Mouse (Mus musculus) testis, adult 2 months (tissue): ENCODE results near the gene Socs2. TPM values are rescaled to one million over a fixed set of nuclear protein-coding genes. Genes with fewer than 3 reads are reported as not detected.

ENCODE experiments used
- H3K27ac ChIP-seq: fragments of 200-500 bp; 2 replicates; pipeline ENCODE4 v1.5.1; 2012; ENCODE audit warnings: low read depth, low read length; ENCODE audit not compliant: control insufficient read depth, insufficient read depth
- H3K27me3 ChIP-seq: fragments of 200-500 bp; 2 replicates; pipeline ENCODE4 v1.6.1; 2012; ENCODE audit warnings: mild to moderate bottlenecking, low read length, moderate library complexity; ENCODE audit not compliant: control insufficient read depth, insufficient read depth
- H3K36me3 ChIP-seq: fragments of 200-500 bp; 2 replicates; pipeline ENCODE4 v1.6.1; 2012; ENCODE audit warnings: mild to moderate bottlenecking, low read length; ENCODE audit not compliant: control insufficient read depth, insufficient read depth
- H3K4me1 ChIP-seq: fragments of 200-500 bp; 2 replicates; pipeline ENCODE4 v1.6.1; 2012; ENCODE audit warnings: low read length; ENCODE audit not compliant: control insufficient read depth, insufficient read depth
- H3K4me3 ChIP-seq: fragments of 200-500 bp; 2 replicates; pipeline ENCODE4 v1.5.1; 2012; ENCODE audit warnings: low read depth, mild to moderate bottlenecking, low read length, moderate library complexity, mixed read lengths; ENCODE audit not compliant: control insufficient read depth
- CTCF ChIP-seq: fragments of 200-500 bp; IDR thresholded peaks from 2 replicates; pipeline ENCODE4 v1.5.1; 2012; ENCODE audit warnings: low read depth, mild to moderate bottlenecking, inconsistent platforms, low read length, moderate library complexity; ENCODE audit not compliant: control insufficient read depth, insufficient read depth, insufficient replicate concordance
- POLR2A ChIP-seq: fragments of 200-500 bp; IDR thresholded peaks from 2 replicates; pipeline ENCODE4 v1.6.1; 2012; ENCODE audit warnings: low read depth, mild to moderate bottlenecking, inconsistent platforms, low read length, moderate library complexity; ENCODE audit not compliant: control insufficient read depth
- polyA plus RNA-seq: library from polyadenylated mRNA; depleted of rRNA; stranded (reverse); fragments of >200 nt; gene quantifications from 2 replicates; pipeline ENCODE4 v1.2.3, GENCODE M21; 2012; rRNA removed

The Socs2 gene
- polyA plus RNA-seq: 3.9 and 4.3 TPM in 2 replicates

DNA sequence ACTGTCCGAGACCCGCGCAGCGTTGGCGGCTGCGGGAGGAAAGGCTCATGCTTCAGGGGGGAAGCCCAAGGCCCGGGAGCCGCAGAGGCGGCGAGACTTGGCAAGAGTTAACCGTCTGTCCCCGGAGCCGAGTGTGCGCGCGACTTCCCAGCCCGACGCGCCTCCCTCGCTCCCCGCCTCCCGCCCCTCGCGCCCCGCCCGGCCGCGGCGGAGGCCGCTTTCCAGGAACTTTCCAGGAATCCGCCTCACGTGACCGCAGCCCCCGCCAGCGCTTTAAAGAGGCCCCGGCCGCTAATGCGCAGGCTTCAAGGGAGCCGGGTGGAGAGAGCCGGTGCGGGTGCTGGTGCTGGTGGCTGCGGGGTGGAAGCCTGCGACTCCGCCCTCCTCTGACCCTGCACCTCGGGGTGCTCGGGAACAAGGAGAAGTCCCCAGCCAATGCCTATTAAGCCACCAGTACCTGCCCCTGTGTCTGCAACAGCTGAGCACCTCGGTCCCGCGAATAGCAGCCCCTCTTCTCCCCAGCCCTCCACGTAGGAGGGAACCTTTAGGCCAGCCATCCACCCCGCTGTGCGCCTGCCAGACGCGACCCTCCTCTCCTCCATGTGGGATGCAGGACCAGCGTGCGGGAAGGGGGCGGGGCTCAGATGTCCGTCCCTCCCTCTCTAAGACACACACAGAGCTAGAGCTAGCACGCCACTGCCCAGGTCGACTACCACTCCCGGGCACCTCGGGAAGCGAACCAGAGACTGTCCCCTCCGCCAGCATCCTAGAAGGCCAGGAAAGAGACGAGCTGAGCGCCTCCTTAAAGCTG is at the start of gene Socs2:
Socs2 (minus strand) TSS at position 496 of the 811 bp plus-strand sequence.
- TF ChIP-seq POLR2A: peak; percentile 17; the same call in 1 of the 2 replicates
- TF ChIP-seq CTCF: no peak
- no peak within 1 kb of the TSS for H3K27ac ChIP-seq
- H3K36me3 ChIP-seq: no peaks in the 10 kb centered on the region
- peaks cover 30% of the 10 kb centered on the region for H3K4me1 ChIP-seq
- peak within 1 kb of the TSS; percentile 85 for H3K4me3 ChIP-seq
- H3K27me3 ChIP-seq: peaks cover 2% of the 10 kb centered on the region; the same call in 1 of the 2 replicates

DNA sequence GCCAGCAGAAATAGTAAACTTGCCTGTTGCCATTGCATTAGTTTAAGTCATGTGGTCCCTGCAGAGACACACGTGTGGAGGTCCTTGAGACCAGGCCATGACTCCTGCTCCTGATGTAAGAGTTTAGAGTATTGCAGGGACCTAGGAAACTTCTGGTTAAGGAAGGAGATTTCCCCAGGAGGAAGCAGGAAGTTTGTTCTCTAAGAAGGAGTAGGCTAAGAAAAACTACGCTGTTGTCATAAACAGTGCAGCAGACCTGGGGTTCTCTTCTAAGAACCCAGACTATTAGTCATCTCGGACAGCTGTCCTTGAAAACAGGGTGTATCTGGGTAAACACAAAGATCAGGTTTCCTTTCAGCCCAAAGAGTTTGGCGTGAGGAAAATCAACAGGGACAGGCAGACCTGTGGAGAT is 48.5 kb upstream of the Socs2 start:
- H3K36me3 ChIP-seq: no peaks in the 10 kb centered on the region
- no peak for TF ChIP-seq POLR2A
- TF ChIP-seq CTCF: no peak
- no peak overlapping the region for H3K27ac ChIP-seq
- no peak overlapping the region for H3K4me3 ChIP-seq
- H3K4me1 ChIP-seq: no peaks in the 10 kb centered on the region; the same call in 1 of the 2 replicates
- no peaks in the 10 kb centered on the region for H3K27me3 ChIP-seq

DNA sequence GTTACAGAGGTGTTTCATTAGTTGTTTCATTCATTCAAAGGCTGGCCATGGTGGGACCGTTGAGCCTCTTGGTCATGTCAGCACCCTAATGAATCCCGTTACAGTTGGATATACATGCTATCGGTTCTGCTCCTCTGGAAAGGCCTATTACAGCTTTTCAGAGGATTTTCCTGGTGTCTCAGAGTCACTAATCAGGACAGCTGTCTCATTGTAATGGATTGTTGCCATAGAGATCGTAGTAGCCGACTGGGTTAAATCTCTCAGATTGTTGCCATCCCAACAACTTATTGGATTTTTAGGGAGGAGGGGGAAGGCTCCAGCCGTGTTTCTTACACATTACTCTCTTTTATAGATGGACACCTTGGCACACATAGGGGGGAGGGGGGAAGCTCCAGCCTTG is 47.5 kb upstream of the Socs2 start:
- no peaks in the 10 kb centered on the region; the same call in 1 of the 2 replicates for H3K4me1 ChIP-seq
- no peak overlapping the region for H3K4me3 ChIP-seq
- H3K27me3 ChIP-seq: no peaks in the 10 kb centered on the region
- no peak overlapping the region for H3K27ac ChIP-seq
- TF ChIP-seq CTCF (no peak), POLR2A (no peak)
- H3K36me3 ChIP-seq: no peaks in the 10 kb centered on the region

DNA sequence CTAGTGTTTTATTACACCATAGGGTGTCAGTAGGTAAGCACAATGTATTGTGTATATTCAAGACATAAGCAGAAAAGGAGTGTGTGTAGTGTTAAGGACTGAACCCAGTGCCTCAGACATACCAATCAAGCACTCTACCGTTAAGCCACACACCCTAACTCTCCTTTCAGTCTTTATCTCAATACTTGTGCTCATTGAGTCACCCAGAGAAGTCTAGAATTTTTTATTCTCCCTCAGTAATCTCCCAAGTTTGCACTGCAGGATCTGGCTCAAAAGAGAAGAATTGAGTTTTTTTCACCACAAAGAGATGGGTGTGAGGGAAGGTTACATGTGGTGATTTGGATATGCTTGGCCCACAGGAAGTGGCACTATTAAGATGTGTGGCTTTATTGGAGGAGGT is 45.3 kb upstream of the Socs2 start:
- Histone ChIP-seq H3K36me3 (no peaks in the 10 kb centered on the region), H3K4me1 (no peaks in the 10 kb centered on the region; the same call in 1 of the 2 replicates), H3K4me3 (no peak overlapping the region), H3K27ac (no peak overlapping the region), H3K27me3 (no peaks in the 10 kb centered on the region)
- TF ChIP-seq CTCF: no peak
- TF ChIP-seq POLR2A: no peak

DNA sequence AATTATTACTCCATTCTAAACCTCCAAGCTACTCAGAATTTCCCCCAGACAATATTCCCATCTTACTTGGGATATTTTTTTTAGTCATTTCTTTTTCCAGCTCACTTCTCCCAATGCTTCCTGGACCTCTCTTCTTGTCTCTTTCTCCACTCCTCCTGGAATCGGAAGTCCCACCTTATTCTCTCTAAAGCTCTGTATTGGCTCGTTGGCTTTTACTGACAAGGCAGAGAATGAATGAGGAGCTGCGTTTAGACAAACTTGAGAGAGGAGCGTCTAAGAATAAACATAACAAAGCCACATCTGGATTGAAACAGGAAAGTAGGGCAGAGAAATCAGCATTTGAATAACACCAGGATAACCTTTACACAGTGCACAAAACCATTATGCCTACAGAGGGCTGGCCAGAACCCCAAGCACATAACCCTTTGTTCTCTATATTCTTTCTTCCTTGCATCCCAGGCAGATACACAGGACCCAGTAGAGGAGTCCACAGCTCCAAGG is 44.1 kb upstream of the Socs2 start:
- TF ChIP-seq POLR2A (no peak), CTCF (no peak)
- H3K27me3 ChIP-seq: no peaks in the 10 kb centered on the region
- H3K4me1 ChIP-seq: no peaks in the 10 kb centered on the region; the same call in 1 of the 2 replicates
- no peak overlapping the region for H3K4me3 ChIP-seq
- H3K27ac ChIP-seq: no peak overlapping the region
- H3K36me3 ChIP-seq: no peaks in the 10 kb centered on the region

DNA sequence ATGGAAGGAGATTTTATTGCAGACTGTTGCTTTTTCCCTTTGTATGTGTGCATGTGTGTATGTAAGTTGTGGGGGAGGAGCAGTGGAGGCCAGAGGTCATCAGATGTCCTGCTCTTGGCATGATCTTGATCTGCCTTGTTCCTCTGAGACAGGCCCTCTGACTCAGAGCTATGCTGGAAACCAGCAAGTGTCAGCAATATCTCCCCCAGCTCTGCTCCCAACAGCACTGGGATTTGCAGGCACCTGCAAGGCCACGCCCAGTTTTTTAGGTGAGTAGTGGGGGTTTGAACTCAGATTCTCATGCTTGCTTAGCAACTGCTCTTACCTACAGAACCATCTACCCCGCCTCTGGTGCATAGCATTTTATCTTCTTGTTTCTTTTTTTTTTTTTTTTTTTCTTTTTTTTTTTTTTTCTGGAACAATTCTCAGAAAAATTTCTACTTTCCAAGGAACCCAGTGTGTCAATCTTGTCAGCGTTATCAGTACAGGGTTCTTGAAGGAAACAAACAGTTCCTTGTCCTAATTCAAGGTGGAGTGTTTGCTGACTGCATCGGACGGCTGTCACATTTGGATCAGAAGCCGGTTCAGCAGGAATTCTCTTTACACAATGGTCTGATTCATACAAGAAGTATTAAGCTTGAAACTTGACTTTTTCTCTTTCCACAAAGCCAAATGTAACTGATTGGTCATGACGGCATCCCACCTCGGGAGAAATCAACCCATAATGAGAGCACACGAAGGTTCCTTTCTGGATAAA is 41.2 kb upstream of the Socs2 start:
- Histone ChIP-seq H3K4me3 (no peak overlapping the region), H3K27ac (no peak overlapping the region)
- TF ChIP-seq CTCF (no peak), POLR2A (no peak)

DNA sequence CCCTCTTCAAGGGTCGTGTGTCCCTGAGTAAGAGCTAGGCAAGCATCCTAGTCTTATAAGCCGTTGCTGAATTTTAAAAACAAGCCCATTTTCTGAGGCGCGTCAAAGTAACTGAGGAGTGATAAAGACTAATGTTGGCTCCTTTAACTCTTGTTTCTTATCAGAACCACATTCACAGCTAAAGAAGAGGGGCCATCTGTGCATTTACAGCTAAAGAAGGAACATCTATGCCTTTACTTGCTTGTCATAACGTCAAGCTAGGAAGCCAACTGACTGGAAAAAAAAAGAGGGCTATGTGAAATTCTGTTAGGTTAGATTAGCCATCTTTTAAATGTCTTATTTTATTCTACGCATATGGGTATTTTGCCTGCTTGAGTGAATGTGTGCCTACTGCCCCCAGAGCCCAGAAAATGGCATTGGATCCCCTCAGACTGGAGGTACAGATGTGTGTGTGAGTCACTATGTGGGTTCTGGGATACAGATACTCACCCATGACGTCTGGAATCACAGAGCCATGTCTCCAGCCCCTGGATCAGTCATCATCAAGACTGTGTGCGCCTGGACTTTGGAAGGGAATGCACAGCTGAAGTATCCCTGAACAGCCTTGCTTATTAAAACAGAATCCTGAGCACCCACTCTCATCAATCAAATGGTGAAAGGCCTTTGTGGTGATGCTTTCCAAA is 40.5 kb upstream of the Socs2 start:
- Histone ChIP-seq H3K36me3 (no peaks in the 10 kb centered on the region), H3K4me3 (no peak overlapping the region), H3K27ac (no peak overlapping the region), H3K27me3 (no peaks in the 10 kb centered on the region), H3K4me1 (peaks cover 2% of the 10 kb centered on the region)
- TF ChIP-seq CTCF (no peak), POLR2A (no peak)

More for the DNA sequence above, 41.2 kb upstream of the Socs2 start:
- no peaks in the 10 kb centered on the region for H3K27me3 ChIP-seq
- no peaks in the 10 kb centered on the region for H3K36me3 ChIP-seq
- no peaks in the 10 kb centered on the region; the same call in none of the 2 replicates for H3K4me1 ChIP-seq
